Mouse (Mus musculus) brown adipose tissue, adult 24 weeks (tissue): ENCODE results near the gene Fam92b. TPM values are rescaled to one million over a fixed set of nuclear protein-coding genes. Genes with fewer than 3 reads are reported as not detected.

Experiments
- H3K27ac ChIP-seq: fragments of 200-500 bp; replicated peaks from 2 replicates; pipeline ENCODE4 v1.5.1; 2012; ENCODE audit warnings: low read depth, mild to moderate bottlenecking, low read length
- H3K4me1 ChIP-seq: fragments of 200-500 bp; 2 replicates; pipeline ENCODE4 v1.6.1; 2012; ENCODE audit warnings: low read length, mixed read lengths; ENCODE audit not compliant: control insufficient read depth, insufficient read depth, insufficient read length
- H3K4me3 ChIP-seq: fragments of 200-500 bp; 2 replicates; pipeline ENCODE4 v1.5.1; 2012; ENCODE audit warnings: low read depth, mild to moderate bottlenecking, low read length, moderate library complexity; ENCODE audit not compliant: insufficient read depth
- polyA plus RNA-seq: library from polyadenylated mRNA; stranded (reverse); fragments of >200 nt; gene quantifications from 2 replicates; pipeline ENCODE4 v1.2.4, GENCODE M21; 2012; ENCODE audit not compliant: missing spikeins, insufficient read depth, insufficient read length

Gene Fam92b
- polyA plus RNA-seq, 1 experiment: not detected

GRCm38 (mm10) chr8:120204736-120205360 is 27.6 kb upstream of the Fam92b start:
- no peak overlapping the region for H3K27ac ChIP-seq
- H3K4me1 ChIP-seq: peaks cover 20% of the 10 kb centered on the region
- no peak overlapping the region for H3K4me3 ChIP-seq

DNA sequence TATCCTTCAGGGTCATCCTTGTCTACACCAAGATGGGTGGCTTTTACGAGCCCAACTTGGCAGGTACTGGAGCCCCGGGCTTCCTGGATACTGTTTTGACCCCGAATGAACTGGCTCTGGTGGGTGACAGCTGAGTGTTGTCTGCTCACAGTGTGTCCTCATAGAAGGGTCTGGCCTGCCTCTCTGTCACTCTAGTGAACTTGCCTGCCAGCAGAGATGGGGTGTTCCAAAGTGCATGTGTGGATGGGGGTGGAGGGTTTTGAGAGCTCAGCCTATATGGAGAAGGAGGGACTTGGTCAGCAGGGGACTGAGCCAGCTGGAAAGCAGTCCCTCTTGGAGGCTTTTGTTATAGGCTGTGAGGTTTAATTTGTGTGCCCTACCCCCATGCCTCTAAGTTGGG is 25.3 kb upstream of the Fam92b start:
- peaks cover 20% of the 10 kb centered on the region for H3K4me1 ChIP-seq
- H3K4me3 ChIP-seq: no peak overlapping the region
- H3K27ac ChIP-seq: no peak overlapping the region

DNA sequence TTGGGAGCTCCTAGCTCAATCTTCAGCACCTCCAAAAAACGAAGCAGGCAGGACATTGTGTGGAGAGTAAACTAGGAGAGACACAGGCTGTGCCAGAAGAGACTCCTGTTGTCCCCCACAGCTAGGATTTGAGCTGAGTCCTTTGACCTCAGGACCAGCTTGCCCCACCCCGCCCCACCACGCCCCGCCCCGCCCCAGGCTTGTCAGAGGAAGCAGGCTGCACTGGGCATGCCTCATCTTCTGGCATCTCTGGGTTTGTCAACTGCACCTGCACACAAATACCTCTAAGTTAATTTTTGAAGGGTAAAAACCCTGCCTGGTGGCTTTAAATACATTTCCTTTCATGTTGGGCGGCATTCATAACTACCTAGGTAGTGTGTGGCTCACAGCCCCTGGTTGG is 24.1 kb upstream of the Fam92b start:
- no peak overlapping the region for H3K4me3 ChIP-seq

DNA sequence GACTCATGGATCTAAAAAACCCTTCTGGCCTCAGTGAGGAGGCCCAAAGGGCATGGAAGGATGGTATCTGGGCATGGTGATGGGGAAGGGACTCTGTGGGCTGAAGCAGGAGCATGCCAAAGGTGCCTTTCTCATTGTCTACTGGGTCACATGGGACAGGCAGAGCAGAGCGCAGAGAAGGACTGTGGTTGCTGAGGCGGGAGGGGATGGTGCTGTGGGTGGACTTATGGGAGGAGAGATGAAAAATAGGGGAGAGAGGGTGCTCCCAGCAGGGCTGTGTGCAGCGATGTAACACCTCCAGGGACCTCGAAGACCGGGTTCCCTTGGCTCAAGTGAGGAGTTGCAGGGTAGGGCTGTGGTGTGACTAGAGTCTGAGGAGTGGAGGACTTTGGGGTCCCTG is 14.9 kb upstream of the Fam92b start:
- H3K27ac ChIP-seq: no peak overlapping the region
- peaks cover 32% of the 10 kb centered on the region for H3K4me1 ChIP-seq
- no peak overlapping the region for H3K4me3 ChIP-seq

More for the DNA sequence above, 24.1 kb upstream of the Fam92b start:
- peaks cover 20% of the 10 kb centered on the region for H3K4me1 ChIP-seq
- no peak overlapping the region for H3K27ac ChIP-seq

DNA sequence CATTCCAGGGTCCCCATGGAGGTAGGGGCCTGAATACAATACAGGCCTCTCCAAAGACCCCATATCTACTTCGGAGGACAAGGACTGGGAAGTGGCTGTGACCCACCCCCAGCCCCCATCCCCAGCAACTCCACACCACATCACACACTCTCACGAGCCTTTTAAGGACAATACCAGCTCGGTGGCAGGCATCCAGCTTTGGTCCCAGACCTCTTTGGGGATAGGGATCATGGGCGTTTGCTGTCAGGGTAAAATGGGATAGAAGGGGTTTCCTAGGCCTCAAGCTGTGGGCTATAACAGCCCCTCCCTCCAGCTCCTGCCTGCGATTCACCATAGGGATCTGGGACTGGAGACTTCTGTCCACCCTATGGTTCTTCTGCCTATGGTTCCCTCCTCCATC is 14.4 kb upstream of the Fam92b start:
- peaks cover 35% of the 10 kb centered on the region for H3K4me1 ChIP-seq
- no peak overlapping the region for H3K27ac ChIP-seq
- H3K4me3 ChIP-seq: no peak overlapping the region

- Histone ChIP-seq H3K4me3 (no peak overlapping the region), H3K27ac (peak overlapping the region; percentile 56), H3K4me1 (peaks cover 41% of the 10 kb centered on the region)
Measured at GRCm38 (mm10) chr8:120190810-120191413, 13.6 kb upstream of the Fam92b start.

DNA sequence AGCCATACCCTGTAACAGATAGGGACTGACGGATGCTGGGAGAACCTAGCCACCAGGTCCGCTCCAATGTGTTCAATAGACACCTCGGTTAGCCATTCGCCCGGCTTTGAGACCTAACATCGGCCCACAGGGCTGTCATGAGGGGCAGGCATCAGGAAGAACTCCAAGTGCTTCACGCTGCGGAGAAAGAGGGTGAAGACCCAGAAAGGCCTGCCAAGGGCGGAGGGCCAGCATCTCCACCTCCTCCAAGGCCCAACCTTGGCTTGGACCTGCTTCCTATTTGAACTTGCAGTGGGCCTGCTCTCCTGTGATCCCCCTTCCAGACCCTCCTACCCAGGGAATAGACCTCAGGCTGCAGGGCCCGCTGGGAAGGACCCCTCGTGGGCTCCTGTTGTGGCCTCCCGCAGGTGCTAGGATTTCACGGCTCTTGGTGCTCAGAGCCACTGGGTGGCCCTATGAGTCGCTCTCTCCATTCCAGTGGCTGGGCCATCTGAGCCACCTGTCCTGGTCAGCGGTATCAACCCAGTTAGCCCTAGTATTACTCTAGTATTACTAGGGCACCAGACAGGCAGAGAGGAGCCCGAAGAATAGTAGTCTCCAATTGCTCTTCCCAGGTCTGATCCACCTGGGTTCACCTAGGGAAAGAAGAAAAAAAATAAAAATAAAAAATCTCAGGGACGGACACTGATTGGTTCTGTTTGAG is 13.0 kb upstream of the Fam92b start:
- no peak overlapping the region for H3K4me3 ChIP-seq
- H3K27ac ChIP-seq: no peak overlapping the region
- peaks cover 48% of the 10 kb centered on the region for H3K4me1 ChIP-seq

- Histone ChIP-seq H3K27ac (no peak overlapping the region), H3K4me3 (no peak overlapping the region), H3K4me1 (peaks cover 52% of the 10 kb centered on the region)
Measured at GRCm38 (mm10) chr8:120189440-120189839, 12.2 kb upstream of the Fam92b start.

- H3K4me1 ChIP-seq: peaks cover 52% of the 10 kb centered on the region
Measured at GRCm38 (mm10) chr8:120188510-120188909, 11.2 kb upstream of the Fam92b start.

DNA sequence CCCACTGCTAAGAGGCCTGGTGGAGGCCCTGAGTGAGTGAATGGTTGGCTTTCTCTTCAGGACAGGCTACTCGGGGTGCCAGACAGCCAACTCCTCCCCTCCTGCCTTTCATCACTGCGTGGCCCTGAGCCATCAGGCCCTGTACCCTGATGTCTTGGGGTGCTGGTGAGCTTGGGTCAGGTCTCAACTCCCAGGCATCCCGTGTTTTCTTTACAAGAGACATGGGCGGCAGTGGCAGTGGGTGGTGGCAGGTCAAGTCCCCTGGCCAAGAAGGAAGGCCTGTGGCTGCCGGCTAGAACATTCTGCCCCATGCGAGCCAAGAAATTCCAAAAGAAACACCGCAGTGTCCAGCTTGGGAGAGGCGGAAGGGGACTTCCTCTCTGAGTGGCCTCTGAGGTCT is 9.2 kb upstream of the Fam92b start:
- Histone ChIP-seq H3K27ac (peak overlapping the region; percentile 25; the same call in 1 of the 2 replicates), H3K4me3 (no peak overlapping the region), H3K4me1 (peaks cover 52% of the 10 kb centered on the region)

More at GRCm38 (mm10) chr8:120188510-120188909, 11.2 kb upstream of the Fam92b start:
- H3K4me3 ChIP-seq: no peak overlapping the region
- H3K27ac ChIP-seq: no peak overlapping the region

GRCm38 (mm10) chr8:120184850-120185792 is 7.9 kb upstream of the Fam92b start:
- Histone ChIP-seq H3K4me3 (no peak overlapping the region), H3K27ac (no peak overlapping the region)

DNA sequence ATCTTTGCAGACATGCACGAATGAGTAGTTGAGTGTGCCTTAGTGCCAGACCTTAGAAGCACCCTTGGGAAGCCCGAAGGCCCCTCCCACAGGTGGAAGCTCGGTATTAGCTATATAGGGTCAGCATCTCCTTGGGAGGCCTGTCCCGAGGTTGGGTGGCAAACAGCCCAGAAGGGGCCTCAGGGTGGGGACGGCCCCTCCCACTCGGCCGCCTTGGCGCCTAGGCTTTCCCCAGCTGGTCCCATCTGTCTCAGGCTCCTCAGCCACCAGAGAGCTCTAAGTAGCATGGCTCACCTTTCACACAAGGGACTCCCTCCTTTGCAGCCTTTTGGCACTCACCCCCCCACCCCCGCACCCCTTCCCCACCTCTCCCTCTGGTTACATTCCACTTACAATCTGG is 7.1 kb upstream of the Fam92b start:
- no peak overlapping the region for H3K27ac ChIP-seq

More at GRCm38 (mm10) chr8:120184850-120185792, 7.9 kb upstream of the Fam92b start:
- H3K4me1 ChIP-seq: peaks cover 48% of the 10 kb centered on the region

DNA sequence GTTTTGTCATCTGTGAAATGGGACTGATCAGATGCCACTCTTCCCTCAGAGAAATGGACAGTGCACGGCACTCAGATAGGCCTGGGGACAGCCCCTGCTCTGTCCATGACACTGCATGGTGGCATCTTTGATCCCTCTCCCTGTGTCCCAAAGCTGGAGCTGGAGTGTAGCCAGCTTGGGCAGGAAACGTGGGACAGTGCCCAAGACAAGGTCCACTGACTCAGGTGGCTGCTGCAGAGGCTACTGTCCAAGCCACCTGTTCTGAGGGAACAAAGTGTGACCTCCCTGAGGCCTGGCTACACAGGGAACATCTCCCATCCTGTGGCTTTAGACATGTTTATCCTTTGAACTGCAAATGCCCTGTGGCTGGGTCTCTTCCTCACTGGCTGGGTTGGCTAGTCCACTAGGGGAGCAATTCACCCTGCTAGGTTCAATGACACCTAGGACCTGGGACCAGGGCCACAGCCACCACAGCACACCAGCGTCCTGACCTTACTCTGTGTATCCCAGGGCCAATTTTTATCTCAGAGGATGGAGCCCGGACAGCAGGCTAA is 4.7 kb upstream of the Fam92b start:
- no peak overlapping the region for H3K27ac ChIP-seq
- no peak overlapping the region for H3K4me3 ChIP-seq
- peaks cover 19% of the 10 kb centered on the region for H3K4me1 ChIP-seq

More for the DNA sequence above, 7.1 kb upstream of the Fam92b start:
- H3K4me1 ChIP-seq: peaks cover 41% of the 10 kb centered on the region
- H3K4me3 ChIP-seq: no peak overlapping the region

DNA sequence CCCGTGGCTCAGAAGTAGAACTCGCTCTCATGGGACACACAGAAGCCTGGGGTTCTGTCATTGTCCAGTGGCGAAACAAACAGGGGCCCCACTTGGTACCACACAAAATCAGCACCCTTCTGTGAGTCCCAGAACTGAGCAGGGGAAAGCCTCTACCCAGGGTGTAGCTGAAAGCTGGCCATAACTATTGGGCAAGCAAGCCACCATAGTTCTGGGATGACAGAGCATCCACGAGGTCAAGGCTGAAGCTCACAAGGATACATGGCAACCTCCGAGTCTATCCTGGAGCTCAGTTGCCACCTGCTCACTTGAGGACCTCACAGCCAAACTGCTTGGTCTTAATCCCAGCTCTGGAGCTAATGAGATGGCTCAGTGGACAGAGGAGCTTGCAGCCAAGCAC is 4.0 kb upstream of the Fam92b start:
- no peak overlapping the region for H3K27ac ChIP-seq
- H3K4me1 ChIP-seq: peaks cover 15% of the 10 kb centered on the region
- H3K4me3 ChIP-seq: no peak overlapping the region
